Mouse (Mus musculus): Measurements from ENCODE around the gene Chst10. TPM values are rescaled to one million over a fixed set of nuclear protein-coding genes. Genes with fewer than 3 reads are reported as not detected.
A peak's percentile ranks its signal among the peaks of the same experiment; 100 is the strongest.

Gene Chst10
- polyA plus RNA-seq, 1 experiment from 2014 or later = 50.9 TPM

- H3K4me2 ChIP-seq (replicated peaks) = no peak overlapping the region
- no peak overlapping the region for H3K4me3 ChIP-seq
- ATAC-seq (replicated peaks) = no peak
- H3K9ac ChIP-seq (replicated peaks) = no peak overlapping the region
- peaks cover 17% of the 10 kb centered on the region; the same call in 1 of the 2 replicates for H3K36me3 ChIP-seq
- no peak overlapping the region for H3K27ac ChIP-seq (replicated peaks)
- no peaks in the 10 kb centered on the region for H3K27me3 ChIP-seq
- no peaks in the 10 kb centered on the region for H3K9me3 ChIP-seq
- 95% methylated on average over 6 of the region's 6 CpGs for WGBS
- H3K4me1 ChIP-seq = peaks cover 16% of the 10 kb centered on the region
Measured at GRCm38 (mm10) chr1:38888803-38889202, 9.2 kb downstream of the Chst10 start.

GRCm38 (mm10) chr1:38887011-38887410, 10.9 kb downstream of the Chst10 start:
- H3K27ac ChIP-seq (replicated peaks) = no peak overlapping the region
- no peak overlapping the region for H3K4me2 ChIP-seq (replicated peaks)
- no peak overlapping the region for H3K4me3 ChIP-seq
- no peak overlapping the region for H3K9ac ChIP-seq (replicated peaks)
- no peak for ATAC-seq (replicated peaks)
- H3K27me3 ChIP-seq = no peaks in the 10 kb centered on the region
- H3K9me3 ChIP-seq = no peaks in the 10 kb centered on the region
- H3K4me1 ChIP-seq = no peaks in the 10 kb centered on the region
- whole genome bisulfite sequencing = 69% methylated on average over 6 of the region's 6 CpGs
- peaks cover 20% of the 10 kb centered on the region for H3K36me3 ChIP-seq

- peaks cover 19% of the 10 kb centered on the region for H3K36me3 ChIP-seq
- no peaks in the 10 kb centered on the region for H3K9me3 ChIP-seq
- no peak overlapping the region for H3K4me2 ChIP-seq (replicated peaks)
- no peak overlapping the region for H3K9ac ChIP-seq (replicated peaks)
- WGBS = 93% methylated on average over 2 of the region's 2 CpGs
- no peak overlapping the region for H3K27ac ChIP-seq (replicated peaks)
- no peak for ATAC-seq (replicated peaks)
- no peaks in the 10 kb centered on the region for H3K4me1 ChIP-seq
- no peaks in the 10 kb centered on the region for H3K27me3 ChIP-seq
- no peak overlapping the region for H3K4me3 ChIP-seq
Measured at GRCm38 (mm10) chr1:38886602-38887001, 11.4 kb downstream of the Chst10 start.

- no peak overlapping the region for H3K4me2 ChIP-seq (replicated peaks)
- H3K36me3 ChIP-seq = peaks cover 17% of the 10 kb centered on the region
- no peaks in the 10 kb centered on the region for H3K9me3 ChIP-seq
- no peak overlapping the region for H3K4me3 ChIP-seq
- H3K27me3 ChIP-seq = no peaks in the 10 kb centered on the region
- no peak for ATAC-seq (replicated peaks)
- no peak overlapping the region for H3K27ac ChIP-seq (replicated peaks)
- H3K9ac ChIP-seq (replicated peaks) = no peak overlapping the region
- 92% methylated on average over 2 of the region's 2 CpGs for WGBS
- H3K4me1 ChIP-seq = no peaks in the 10 kb centered on the region
Measured at GRCm38 (mm10) chr1:38885956-38886355, 12.0 kb downstream of the Chst10 start.

- WGBS = 86% methylated on average over 9 of the region's 9 CpGs
- Histone ChIP-seq H3K27ac (replicated peaks) (no peak overlapping the region), H3K4me3 (no peak overlapping the region), H3K9me3 (no peaks in the 10 kb centered on the region), H3K36me3 (peaks cover 10% of the 10 kb centered on the region), H3K4me2 (replicated peaks) (no peak overlapping the region), H3K27me3 (no peaks in the 10 kb centered on the region), H3K4me1 (no peaks in the 10 kb centered on the region), H3K9ac (replicated peaks) (no peak overlapping the region)
- no peak for ATAC-seq (replicated peaks)
Measured at GRCm38 (mm10) chr1:38883766-38884165, 14.2 kb downstream of the Chst10 start.

GRCm38 (mm10) chr1:38882746-38883145, 15.2 kb downstream of the Chst10 start:
- Histone ChIP-seq H3K9ac (replicated peaks) (no peak overlapping the region), H3K36me3 (peaks cover 10% of the 10 kb centered on the region), H3K27ac (replicated peaks) (no peak overlapping the region), H3K9me3 (no peaks in the 10 kb centered on the region), H3K27me3 (no peaks in the 10 kb centered on the region), H3K4me2 (replicated peaks) (no peak overlapping the region), H3K4me1 (no peaks in the 10 kb centered on the region), H3K4me3 (no peak overlapping the region)
- no peak for ATAC-seq (replicated peaks)
- 95% methylated on average over 4 of the region's 4 CpGs for WGBS

GRCm38 (mm10) chr1:38881366-38881765, 16.6 kb downstream of the Chst10 start:
- Histone ChIP-seq H3K4me2 (replicated peaks) (no peak overlapping the region), H3K4me3 (no peak overlapping the region), H3K27me3 (no peaks in the 10 kb centered on the region), H3K4me1 (peaks cover 7% of the 10 kb centered on the region; the same call in 1 of the 2 replicates), H3K36me3 (peaks cover 10% of the 10 kb centered on the region), H3K9ac (replicated peaks) (no peak overlapping the region), H3K27ac (replicated peaks) (no peak overlapping the region), H3K9me3 (no peaks in the 10 kb centered on the region)
- 90% methylated on average over 4 of the region's 4 CpGs for WGBS
- no peak for ATAC-seq (replicated peaks)

GRCm38 (mm10) chr1:38876671-38877382, 21.1 kb downstream of the Chst10 start:
- H3K36me3 ChIP-seq = peaks cover 15% of the 10 kb centered on the region
- H3K4me3 ChIP-seq = no peak overlapping the region
- no peak overlapping the region for H3K9ac ChIP-seq (replicated peaks)
- H3K4me2 ChIP-seq (replicated peaks) = no peak overlapping the region
- ATAC-seq (replicated peaks) = peak; percentile 43; the same call in 1 of the 2 replicates
- WGBS = 46% methylated on average over 5 of the region's 5 CpGs
- H3K27ac ChIP-seq (replicated peaks) = 0 out of 2 replicates have a peak overlapping the region, but pooled peaks have one; percentile 7
- H3K27me3 ChIP-seq = no peaks in the 10 kb centered on the region
- peaks cover 7% of the 10 kb centered on the region; the same call in 1 of the 2 replicates for H3K4me1 ChIP-seq
- H3K9me3 ChIP-seq = no peaks in the 10 kb centered on the region

- Histone ChIP-seq H3K4me1 (peaks cover 7% of the 10 kb centered on the region; the same call in 1 of the 2 replicates), H3K4me3 (no peak overlapping the region), H3K27ac (replicated peaks) (no peak overlapping the region), H3K9ac (replicated peaks) (no peak overlapping the region), H3K9me3 (no peaks in the 10 kb centered on the region), H3K4me2 (replicated peaks) (no peak overlapping the region), H3K36me3 (peaks cover 18% of the 10 kb centered on the region), H3K27me3 (no peaks in the 10 kb centered on the region)
- no peak for ATAC-seq (replicated peaks)
- 88% methylated on average over 5 of the region's 5 CpGs for WGBS
Measured at GRCm38 (mm10) chr1:38873911-38874310, 24.1 kb downstream of the Chst10 start.

GRCm38 (mm10) chr1:38871834-38872233, 26.1 kb downstream of the Chst10 start:
- 92% methylated on average over 6 of the region's 6 CpGs for WGBS
- no peak overlapping the region for H3K27ac ChIP-seq (replicated peaks)
- no peak overlapping the region for H3K9ac ChIP-seq (replicated peaks)
- no peak for ATAC-seq (replicated peaks)
- H3K4me3 ChIP-seq = no peak overlapping the region
- H3K27me3 ChIP-seq = no peaks in the 10 kb centered on the region
- no peaks in the 10 kb centered on the region for H3K9me3 ChIP-seq
- H3K4me2 ChIP-seq (replicated peaks) = no peak overlapping the region
- H3K4me1 ChIP-seq = peaks cover 5% of the 10 kb centered on the region; the same call in 1 of the 2 replicates
- peaks cover 31% of the 10 kb centered on the region for H3K36me3 ChIP-seq

- Histone ChIP-seq H3K27me3 (no peaks in the 10 kb centered on the region), H3K9me3 (no peaks in the 10 kb centered on the region), H3K4me2 (replicated peaks) (no peak overlapping the region), H3K36me3 (peaks cover 48% of the 10 kb centered on the region), H3K27ac (replicated peaks) (no peak overlapping the region), H3K4me1 (no peaks in the 10 kb centered on the region), H3K4me3 (no peak overlapping the region), H3K9ac (replicated peaks) (no peak overlapping the region)
- 67% methylated on average over 13 of the region's 13 CpGs for WGBS
- no peak for ATAC-seq (replicated peaks)
Measured at GRCm38 (mm10) chr1:38869398-38870195, 28.4 kb downstream of the Chst10 start.

- WGBS = 86% methylated on average over 5 of the region's 5 CpGs
- Histone ChIP-seq H3K27ac (replicated peaks) (no peak overlapping the region), H3K9ac (replicated peaks) (no peak overlapping the region), H3K36me3 (peaks cover 44% of the 10 kb centered on the region), H3K4me3 (no peak overlapping the region), H3K4me2 (replicated peaks) (no peak overlapping the region), H3K4me1 (no peaks in the 10 kb centered on the region), H3K27me3 (no peaks in the 10 kb centered on the region), H3K9me3 (no peaks in the 10 kb centered on the region)
- ATAC-seq (replicated peaks) = no peak
Measured at GRCm38 (mm10) chr1:38866242-38866641, 31.7 kb downstream of the Chst10 start.

All from forebrain, embryonic 15.5 days (tissue).